In genomic region chr17:66755191-66755654, GRCm38 (mm10) we compare ENCODE assay signal across 8 mouse cellular contexts.
A peak's percentile ranks its signal among the peaks of the same experiment; 100 is the strongest.
DNase-seq lines count a peak whose midpoint lies in the region; ATAC-seq and TF ChIP-seq lines count a peak whose summit lies in the region.

No protein-coding gene starts in this region.

- no peak overlapping the region for H3K4me3 ChIP-seq in cerebellum, adult 2 months (replicated peaks; ENCODE audit: insufficient read depth, low read depth, low read length)
- H3K4me3 ChIP-seq in intestine, embryonic 16.5 days (ENCODE audit: low read length) = no peak overlapping the region
- no peak overlapping the region for H3K4me3 ChIP-seq in midbrain, embryonic 15.5 days

- intact Hi-C loops in left cerebral cortex, postnatal 14 days (cut with DNase I) = loop anchor here (5.0 to 10.0 kb wide), 3 partner anchors 178 to 830 kb away; no protein-coding TSS in a partner anchor

- H3K36me3 ChIP-seq in intestine, embryonic 16.5 days (ENCODE audit: control insufficient read depth, insufficient read depth, low read length) = no peaks in the 10 kb centered on the region
- no peaks in the 10 kb centered on the region for H3K36me3 ChIP-seq in midbrain, embryonic 15.5 days (replicated peaks)

- 47% methylated on average over 3 of the region's 3 CpGs for WGBS in cerebellum, adult 2 months
- 46% methylated on average over 3 of the region's 3 CpGs for WGBS in intestine, embryonic 16.5 days
- WGBS in midbrain, embryonic 15.5 days = 14% methylated on average over 3 of the region's 3 CpGs

- no peak overlapping the region for H3K9ac ChIP-seq in intestine, embryonic 16.5 days (ENCODE audit: low read depth, low read length)
- no peak overlapping the region for H3K9ac ChIP-seq in midbrain, embryonic 15.5 days

- DNase-seq in adrenal gland, adult (ENCODE audit: inconsistent age in 2 of 2, low spot score in 1 of 2) = peak; percentile 14 to 73
- no peak for DNase-seq in adrenal gland, postnatal 4 days (ENCODE audit: low spot score in 2 of 2)
- DNase-seq in cerebellum, adult 2 months = peak; percentile 20 to 33
- peak; percentile 18 to 59 for DNase-seq in frontal cortex, adult 2 months (ENCODE audit: extremely low spot score in 1 of 2, low spot score in 1 of 2)
- peak; percentile 49 to 63 for DNase-seq in left cerebral cortex, postnatal 14 days (ENCODE audit: low spot score in 2 of 2)

- H3K4me2 ChIP-seq in intestine, embryonic 16.5 days (ENCODE audit: low read depth, low read length) = no peak overlapping the region
- H3K4me2 ChIP-seq in midbrain, embryonic 15.5 days = no peak overlapping the region

- no peaks in the 10 kb centered on the region for H3K4me1 ChIP-seq in cerebellum, adult 2 months (ENCODE audit: control insufficient read depth, insufficient read depth, low read length)
- peaks cover 17% of the 10 kb centered on the region for H3K4me1 ChIP-seq in intestine, embryonic 16.5 days (ENCODE audit: control insufficient read depth, insufficient read depth, low read length)
- peaks cover 14% of the 10 kb centered on the region for H3K4me1 ChIP-seq in midbrain, embryonic 15.5 days

- TF ChIP-seq POLR2A in cerebellum, adult 2 months (IDR thresholded peaks at IDR 0.05; ENCODE audit: borderline replicate concordance, insufficient read depth, low read length) = no peak

- ATAC-seq in intestine, embryonic 16.5 days = peak; percentile 20; the same call in 1 of the 2 replicates
- peak; percentile 35 for ATAC-seq in midbrain, embryonic 15.5 days (replicated peaks)
- ATAC-seq in erythroid progenitor cell, adult 5-6 weeks (replicated peaks; ENCODE audit: low FRiP score, poor library complexity, severe bottlenecking) = no peak

- no peaks in the 10 kb centered on the region; the same call in 1 of the 2 replicates for H3K27me3 ChIP-seq in cerebellum, adult 2 months (ENCODE audit: control insufficient read depth, insufficient read depth, low read length)
- no peaks in the 10 kb centered on the region for H3K27me3 ChIP-seq in intestine, embryonic 16.5 days (replicated peaks; ENCODE audit: control insufficient read depth, insufficient read depth, low read length)
- no peaks in the 10 kb centered on the region for H3K27me3 ChIP-seq in midbrain, embryonic 15.5 days (replicated peaks)

- H3K9me3 ChIP-seq in intestine, embryonic 16.5 days (ENCODE audit: control insufficient read depth, low read length) = no peaks in the 10 kb centered on the region
- no peaks in the 10 kb centered on the region for H3K9me3 ChIP-seq in midbrain, embryonic 15.5 days

- TF ChIP-seq CTCF in cerebellum, adult 2 months (IDR thresholded peaks at IDR 0.05; ENCODE audit: borderline replicate concordance, insufficient read depth, low read depth, low read length) = peak; percentile 23; the same call in 1 of the 2 replicates

- no peak overlapping the region for H3K27ac ChIP-seq in cerebellum, adult 2 months (ENCODE audit: insufficient read depth, low read length)
- no peak overlapping the region for H3K27ac ChIP-seq in intestine, embryonic 16.5 days (ENCODE audit: low read length)
- H3K27ac ChIP-seq in midbrain, embryonic 15.5 days = no peak overlapping the region

Comparison
In these comparisons a context has a peak if more than half of its experiments do, and no peak if none do; other contexts are left out.
1. DNase-seq: peak in adrenal gland, adult (2 of 2), cerebellum, adult 2 months (2 of 2), frontal cortex, adult 2 months (2 of 2) and left cerebral cortex, postnatal 14 days (2 of 2); none in adrenal gland, postnatal 4 days (0 of 2).